Mouse (Mus musculus) kidney, postnatal 36 days (tissue): ENCODE measurements at regions not wholly inside any gene's neighbourhood (a gene's known extent, or its start where the extent isn't known, plus 50 kb on each side); places are given as distances from the start of the nearest gene placed in this dataset.

Source experiments
- DNase-seq, 2 experiments: peaks; one replicate each; pipeline ENCODE4 v3.0.0; 2021 to 2022; ENCODE audit warnings: mixed read lengths in 2 of 2

DNA sequence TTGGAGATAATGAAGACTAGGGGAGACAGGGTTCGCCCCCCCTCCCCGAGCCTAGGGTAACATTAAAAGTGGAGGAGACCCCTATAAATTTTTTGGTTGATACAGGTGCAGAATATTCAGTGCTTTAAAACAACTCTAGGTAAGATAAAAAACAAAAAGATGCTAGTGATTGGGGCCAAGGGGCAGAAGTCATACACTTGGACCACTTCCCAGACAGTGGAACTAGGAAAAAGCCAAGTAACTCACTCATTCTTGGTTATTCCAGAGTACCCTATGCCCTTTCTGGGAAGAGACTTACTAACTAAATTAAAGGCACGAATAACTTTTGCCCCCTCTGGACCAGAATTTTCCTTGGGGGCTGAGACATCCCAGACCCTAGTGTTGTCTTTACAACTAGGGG is 221.8 kb upstream of the Ceacam5 start:
- peak; percentile 38 to 39 for DNase-seq
